Mouse (Mus musculus) myocyte (in vitro differentiated cells): ENCODE data around the gene Gpc5. TPM values are rescaled to one million over a fixed set of nuclear protein-coding genes. Genes with fewer than 3 reads are reported as not detected.

Experiments used
- H3K27me3 ChIP-seq: one replicate; pipeline ENCODE4 v1.6.1; 2011; ENCODE audit not compliant: control insufficient read depth, insufficient read depth, insufficient read length
- H3K36me3 ChIP-seq: one replicate; pipeline ENCODE4 v1.6.1; 2011; ENCODE audit not compliant: control insufficient read depth, insufficient read depth
- H3K4me2 ChIP-seq: one replicate; pipeline ENCODE4 v1.6.1; 2011; ENCODE audit warnings: low read depth, control low read depth
- H3K4me3 ChIP-seq: one replicate; pipeline ENCODE4 v1.5.1; 2011; ENCODE audit warnings: mild to moderate bottlenecking, control low read depth, moderate library complexity
- H3K79me2 ChIP-seq: one replicate; pipeline ENCODE4 v1.6.1; 2011; ENCODE audit not compliant: control insufficient read depth, insufficient read depth
- H3ac ChIP-seq: one replicate; pipeline ENCODE4 v1.6.1; 2011; ENCODE audit not compliant: control insufficient read depth, insufficient read length
- CEBPB ChIP-seq: IDR thresholded peaks from 2 replicates; pipeline ENCODE4 v1.6.1; 2011; ENCODE audit warnings: mild to moderate bottlenecking, moderate library complexity; ENCODE audit not compliant: poor library complexity, insufficient read depth, severe bottlenecking
- E2F4 ChIP-seq: IDR thresholded peaks from one replicate; pipeline ENCODE4 v1.6.1; 2011; ENCODE audit warnings: mild to moderate bottlenecking, control low read depth, moderate library complexity; ENCODE audit not compliant: insufficient read depth
- MAX ChIP-seq: IDR thresholded peaks from one replicate; pipeline ENCODE4 v1.6.1; 2011; ENCODE audit warnings: low read depth, mild to moderate bottlenecking, control low read depth
- MYOD1 ChIP-seq, 3 experiments: IDR thresholded peaks; one replicate each; pipeline ENCODE4 v1.6.1; 2011; ENCODE audit warnings: control low read depth in 2 of 3, low read depth in 2 of 3, mild to moderate bottlenecking in 2 of 3, moderate library complexity in 1 of 3; ENCODE audit not compliant: insufficient read length in 2 of 3, control insufficient read depth in 1 of 3
- MYOG ChIP-seq, 3 experiments: IDR thresholded peaks; one replicate each; pipeline ENCODE4 v1.6.1; 2011; ENCODE audit warnings: control low read depth in 2 of 3, low read depth in 2 of 3, mild to moderate bottlenecking in 2 of 3; ENCODE audit not compliant: insufficient read length in 2 of 3, control insufficient read depth in 1 of 3, insufficient read depth in 1 of 3
- POLR2A ChIP-seq: IDR thresholded peaks from one replicate; pipeline ENCODE4 v1.6.1; 2011; ENCODE audit warnings: low read depth, mild to moderate bottlenecking, control low read depth, moderate library complexity; ENCODE audit not compliant: insufficient read length
- POLR2AphosphoS2 ChIP-seq: IDR thresholded peaks from one replicate; pipeline ENCODE4 v1.6.1; 2011; ENCODE audit warnings: low read depth, control low read depth; ENCODE audit not compliant: insufficient read length
- REST ChIP-seq: IDR thresholded peaks from one replicate; pipeline ENCODE4 v1.6.1; 2011; ENCODE audit warnings: mild to moderate bottlenecking, control low read depth, moderate library complexity; ENCODE audit not compliant: insufficient read depth, insufficient read length
- SRF ChIP-seq: IDR thresholded peaks from one replicate; pipeline ENCODE4 v1.6.1; 2011; ENCODE audit warnings: low read depth; ENCODE audit not compliant: control insufficient read depth, insufficient read length
- TCF12 ChIP-seq: IDR thresholded peaks from one replicate; pipeline ENCODE4 v1.6.1; 2011; ENCODE audit warnings: mild to moderate bottlenecking, control low read depth; ENCODE audit not compliant: poor library complexity, insufficient read depth, severe bottlenecking
- TCF3 ChIP-seq: IDR thresholded peaks from one replicate; pipeline ENCODE4 v1.6.1; 2011; ENCODE audit warnings: low read depth, control low read depth; ENCODE audit not compliant: insufficient read length
- USF1 ChIP-seq: IDR thresholded peaks from one replicate; pipeline ENCODE4 v1.6.1; 2011; ENCODE audit warnings: low read depth, mild to moderate bottlenecking, control low read depth, moderate library complexity
- polyA plus RNA-seq: library from polyadenylated mRNA; unstranded; fragments of >200 nt; fragmentation: generic; extraction: Trizol; gene quantifications from one replicate; pipeline ENCODE4 v1.2.1, GENCODE M21; 2012; ENCODE audit warnings: missing spikeins

Gpc5 gene
- polyA plus RNA-seq, 1 experiment: not detected

- Histone ChIP-seq H3ac (no peak overlapping the region), H3K4me2 (no peak overlapping the region), H3K36me3 (no peaks in the 10 kb centered on the region), H3K27me3 (no peaks in the 10 kb centered on the region), H3K79me2 (no peaks in the 10 kb centered on the region), H3K4me3 (no peak overlapping the region)
- no peak for TF ChIP-seq MAX
- TF ChIP-seq USF1: no peak
- no peak for TF ChIP-seq CEBPB
- TF ChIP-seq MYOG (IDR thresholded peaks at IDR 0.05; ENCODE audit: control insufficient read depth in 1 of 3, insufficient read depth in 1 of 3, insufficient read length in 2 of 3, low read depth in 2 of 3): no peak
- TF ChIP-seq POLR2AphosphoS2: no peak
- no peak for TF ChIP-seq REST
- TF ChIP-seq MYOD1 (IDR thresholded peaks at IDR 0.05; ENCODE audit: control insufficient read depth in 1 of 3, insufficient read length in 2 of 3, low read depth in 2 of 3): no peak
- no peak for TF ChIP-seq SRF
Observed at GRCm38 (mm10) chr14:115250537-115250936, 158.5 kb downstream of the Gpc5 start.

- Histone ChIP-seq H3K27me3 (no peaks in the 10 kb centered on the region), H3K4me3 (no peak overlapping the region), H3K4me2 (no peak overlapping the region), H3K36me3 (no peaks in the 10 kb centered on the region), H3ac (no peak overlapping the region), H3K79me2 (no peaks in the 10 kb centered on the region)
- no peak for TF ChIP-seq POLR2A
- TF ChIP-seq SRF: no peak
- no peak for TF ChIP-seq USF1
- TF ChIP-seq TCF3: no peak
- TF ChIP-seq CEBPB: no peak
- no peak for TF ChIP-seq MYOG (IDR thresholded peaks at IDR 0.05; ENCODE audit: control insufficient read depth in 1 of 3, insufficient read depth in 1 of 3, insufficient read length in 2 of 3, low read depth in 2 of 3)
- no peak for TF ChIP-seq MAX
- no peak for TF ChIP-seq MYOD1 (IDR thresholded peaks at IDR 0.05; ENCODE audit: control insufficient read depth in 1 of 3, insufficient read length in 2 of 3, low read depth in 2 of 3)
- TF ChIP-seq E2F4: no peak
- TF ChIP-seq REST: no peak
- no peak for TF ChIP-seq TCF12
- no peak for TF ChIP-seq POLR2AphosphoS2
Observed at GRCm38 (mm10) chr14:115251791-115252190, 159.8 kb downstream of the Gpc5 start.

GRCm38 (mm10) chr14:115253155-115253554, 161.1 kb downstream of the Gpc5 start:
- no peak for TF ChIP-seq USF1
- no peak for TF ChIP-seq POLR2AphosphoS2
- H3K4me3 ChIP-seq: no peak overlapping the region
- H3K27me3 ChIP-seq: no peaks in the 10 kb centered on the region
- H3K4me2 ChIP-seq: no peak overlapping the region
- H3ac ChIP-seq: no peak overlapping the region
- no peaks in the 10 kb centered on the region for H3K36me3 ChIP-seq
- no peaks in the 10 kb centered on the region for H3K79me2 ChIP-seq

- no peak overlapping the region for H3ac ChIP-seq
- TF ChIP-seq REST (no peak), MAX (no peak), POLR2A (no peak), USF1 (no peak), E2F4 (no peak), POLR2AphosphoS2 (no peak), TCF3 (no peak), CEBPB (no peak), SRF (no peak), MYOD1 (IDR thresholded peaks at IDR 0.05; ENCODE audit: control insufficient read depth in 1 of 3, insufficient read length in 2 of 3, low read depth in 2 of 3) (no peak), TCF12 (no peak), MYOG (IDR thresholded peaks at IDR 0.05; ENCODE audit: control insufficient read depth in 1 of 3, insufficient read depth in 1 of 3, insufficient read length in 2 of 3, low read depth in 2 of 3) (no peak)
- no peaks in the 10 kb centered on the region for H3K27me3 ChIP-seq
- H3K4me3 ChIP-seq: no peak overlapping the region
- no peaks in the 10 kb centered on the region for H3K79me2 ChIP-seq
- no peak overlapping the region for H3K4me2 ChIP-seq
- H3K36me3 ChIP-seq: no peaks in the 10 kb centered on the region
Observed at GRCm38 (mm10) chr14:115253685-115254084, 161.7 kb downstream of the Gpc5 start.

- Histone ChIP-seq H3K4me2 (no peak overlapping the region), H3ac (no peak overlapping the region), H3K4me3 (no peak overlapping the region), H3K27me3 (no peaks in the 10 kb centered on the region), H3K79me2 (no peaks in the 10 kb centered on the region), H3K36me3 (no peaks in the 10 kb centered on the region)
- TF ChIP-seq REST (no peak), MYOG (IDR thresholded peaks at IDR 0.05; ENCODE audit: control insufficient read depth in 1 of 3, insufficient read depth in 1 of 3, insufficient read length in 2 of 3, low read depth in 2 of 3) (no peak), USF1 (no peak), TCF12 (no peak)
Observed at GRCm38 (mm10) chr14:115269703-115270402, 177.8 kb downstream of the Gpc5 start.
